Comparison of ENCODE assay signal across 9 mouse cellular contexts in the genomic region with DNA sequence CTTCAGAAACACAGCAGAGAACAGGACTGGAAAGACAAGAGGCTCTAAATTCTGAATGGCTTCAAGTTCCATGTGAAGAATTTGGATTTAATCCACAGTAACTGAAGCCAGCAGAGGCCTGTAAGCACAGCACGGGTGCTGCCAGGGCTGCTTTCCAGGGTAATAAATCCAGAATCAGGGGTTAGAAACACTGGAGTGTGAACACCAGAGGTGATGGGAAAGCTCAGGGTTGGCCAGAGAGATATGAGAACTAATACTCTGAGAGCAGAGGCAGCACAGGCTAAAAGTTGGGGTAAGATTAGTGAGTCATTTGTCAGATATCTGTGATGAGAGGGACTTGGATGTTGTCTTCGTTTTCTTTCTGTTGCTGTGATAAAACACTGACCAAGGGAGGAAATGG.
DNase-seq lines count a peak whose midpoint lies in the region; ATAC-seq and TF ChIP-seq lines count a peak whose summit lies in the region.
"Had no signal": no experiment of that assay in that cellular context is flagged by ENCODE, and none has a peak within 500 bp of the region (broad histone marks: within the 10 kb centered on the region; RNA-seq: fewer than 3 reads in every experiment).

No protein-coding gene starts in this region.

- WGBS in heart, postnatal 0 days = 35% methylated on average over 2 of the region's 2 CpGs
- WGBS in limb, embryonic 11.5 days = 13% methylated on average over 2 of the region's 2 CpGs
- 73% methylated on average over 2 of the region's 2 CpGs for WGBS in forebrain, embryonic 16.5 days
- WGBS in forebrain, embryonic 11.5 days = 58% methylated on average over 2 of the region's 2 CpGs

- no peak for TF ChIP-seq CTCF in heart, postnatal 0 days (IDR thresholded peaks at IDR 0.05; ENCODE audit: low read depth)

- no peak for TF ChIP-seq EP300 in heart, postnatal 0 days (IDR thresholded peaks at IDR 0.05; ENCODE audit: low read depth)

- peak; percentile 6; the same call in 1 of the 2 replicates for ATAC-seq in heart, postnatal 0 days (ENCODE audit: insufficient read depth, low read depth)
- ATAC-seq in limb, embryonic 11.5 days (ENCODE audit: insufficient number of reproducible peaks, low FRiP score, low TSS enrichment, low read depth) = no peak
- ATAC-seq in forebrain, embryonic 16.5 days = no peak
- ATAC-seq in forebrain, embryonic 11.5 days (replicated peaks; ENCODE audit: low FRiP score) = no peak

- H3K4me3 ChIP-seq in heart, postnatal 0 days (ENCODE audit: low read depth, low read length) = no peak overlapping the region
- no peak overlapping the region for H3K4me3 ChIP-seq in limb, embryonic 11.5 days (ENCODE audit: low read depth, low read length)
- H3K4me3 ChIP-seq in forebrain, embryonic 16.5 days (replicated peaks; ENCODE audit: low read length) = no peak overlapping the region
- no peak overlapping the region for H3K4me3 ChIP-seq in forebrain, embryonic 11.5 days (ENCODE audit: low read depth, low read length)
- H3K4me3 ChIP-seq: midbrain, embryonic 12.5 days had no signal

- H3K9ac ChIP-seq in heart, postnatal 0 days (replicated peaks; ENCODE audit: low read depth, low read length) = no peak overlapping the region
- no peak overlapping the region for H3K9ac ChIP-seq in limb, embryonic 11.5 days (ENCODE audit: low read length)
- no peak overlapping the region for H3K9ac ChIP-seq in forebrain, embryonic 16.5 days (replicated peaks; ENCODE audit: low read depth, low read length)
- no peak overlapping the region for H3K9ac ChIP-seq in forebrain, embryonic 11.5 days (ENCODE audit: low read length)
- H3K9ac ChIP-seq: midbrain, embryonic 12.5 days had no signal

- H3K4me1 ChIP-seq in heart, postnatal 0 days (ENCODE audit: control insufficient read depth, insufficient read depth) = no peaks in the 10 kb centered on the region
- H3K4me1 ChIP-seq in limb, embryonic 11.5 days (ENCODE audit: control insufficient read depth, insufficient read depth, low read length) = peaks cover 6% of the 10 kb centered on the region; the same call in 1 of the 2 replicates
- 0 out of 2 replicates have a peak, but pooled peaks cover 5% of the 10 kb centered on the region for H3K4me1 ChIP-seq in forebrain, embryonic 16.5 days (replicated peaks; ENCODE audit: control insufficient read depth, insufficient read depth, low read length)
- peaks cover 3% of the 10 kb centered on the region; the same call in 1 of the 2 replicates for H3K4me1 ChIP-seq in forebrain, embryonic 11.5 days (replicated peaks; ENCODE audit: control insufficient read depth, insufficient read depth, low read length)

- no peaks in the 10 kb centered on the region for H3K9me3 ChIP-seq in heart, postnatal 0 days (replicated peaks; ENCODE audit: control insufficient read depth, low read length)
- H3K9me3 ChIP-seq in limb, embryonic 11.5 days (ENCODE audit: control insufficient read depth, low read length) = no peaks in the 10 kb centered on the region
- H3K9me3 ChIP-seq in forebrain, embryonic 16.5 days (ENCODE audit: control insufficient read depth, low read length) = no peaks in the 10 kb centered on the region
- H3K9me3 ChIP-seq in forebrain, embryonic 11.5 days (ENCODE audit: control insufficient read depth, low read length) = no peaks in the 10 kb centered on the region
- H3K9me3 ChIP-seq: midbrain, embryonic 12.5 days had no signal

- DNase-seq in urinary bladder, postnatal 14 days (ENCODE audit: low spot score) = peak; percentile 70
- DNase-seq in urinary bladder, adult 2 months (ENCODE audit: low spot score) = no peak
- DNase-seq in heart, postnatal 0 days (ENCODE audit: low spot score) = no peak
- DNase-seq in limb, embryonic 11.5 days (ENCODE audit: low spot score) = no peak
- no peak for DNase-seq in spleen, postnatal 10 days (ENCODE audit: low spot score in 2 of 2)
- DNase-seq in forebrain, embryonic 11.5 days (ENCODE audit: low spot score) = no peak
- DNase-seq: cerebellum, adult 11 months had no signal

- no peak overlapping the region for H3K27ac ChIP-seq in heart, postnatal 0 days (ENCODE audit: low read depth)
- 0 out of 2 replicates have a peak overlapping the region, but pooled peaks have one; percentile 30 for H3K27ac ChIP-seq in limb, embryonic 11.5 days (replicated peaks; ENCODE audit: low read depth, low read length)
- no peak overlapping the region for H3K27ac ChIP-seq in forebrain, embryonic 16.5 days (ENCODE audit: low read length)
- no peak overlapping the region for H3K27ac ChIP-seq in forebrain, embryonic 11.5 days (ENCODE audit: low read depth, low read length)
- H3K27ac ChIP-seq: midbrain, embryonic 12.5 days had no signal

- H3K36me3 ChIP-seq in heart, postnatal 0 days (replicated peaks; ENCODE audit: control insufficient read depth, insufficient read depth, low read length) = no peaks in the 10 kb centered on the region
- no peaks in the 10 kb centered on the region for H3K36me3 ChIP-seq in limb, embryonic 11.5 days (ENCODE audit: control insufficient read depth, insufficient read depth, low read length)
- H3K36me3 ChIP-seq in forebrain, embryonic 16.5 days (ENCODE audit: control insufficient read depth, insufficient read depth) = no peaks in the 10 kb centered on the region
- H3K36me3 ChIP-seq in forebrain, embryonic 11.5 days (ENCODE audit: control insufficient read depth, insufficient read depth, low read length) = no peaks in the 10 kb centered on the region
- H3K36me3 ChIP-seq: midbrain, embryonic 12.5 days had no signal

- no peaks in the 10 kb centered on the region for H3K27me3 ChIP-seq in heart, postnatal 0 days (ENCODE audit: control insufficient read depth, insufficient read depth, low read length)
- no peaks in the 10 kb centered on the region for H3K27me3 ChIP-seq in limb, embryonic 11.5 days (ENCODE audit: control insufficient read depth, insufficient read depth, low read length)
- H3K27me3 ChIP-seq in forebrain, embryonic 16.5 days (replicated peaks; ENCODE audit: control insufficient read depth, insufficient read depth, low read length) = no peaks in the 10 kb centered on the region
- H3K27me3 ChIP-seq in forebrain, embryonic 11.5 days (ENCODE audit: control insufficient read depth, insufficient read depth, low read length) = no peaks in the 10 kb centered on the region
- H3K27me3 ChIP-seq: midbrain, embryonic 12.5 days had no signal

- H3K4me2 ChIP-seq in heart, postnatal 0 days (ENCODE audit: low read depth, low read length) = no peak overlapping the region
- H3K4me2 ChIP-seq in limb, embryonic 11.5 days (ENCODE audit: low read depth, severe bottlenecking) = no peak overlapping the region
- H3K4me2 ChIP-seq in forebrain, embryonic 16.5 days (ENCODE audit: low read length) = no peak overlapping the region
- no peak overlapping the region for H3K4me2 ChIP-seq in forebrain, embryonic 11.5 days (ENCODE audit: low read depth, low read length, severe bottlenecking)
- H3K4me2 ChIP-seq: midbrain, embryonic 12.5 days had no signal
